Mouse (Mus musculus) adrenal gland, postnatal 4 days (tissue): Measurements from ENCODE around the gene Gm42372. TPM values are rescaled to one million over a fixed set of nuclear protein-coding genes. Genes with fewer than 3 reads are reported as not detected.

Experiments used
- DNase-seq, 2 experiments: peaks; one replicate each; pipeline ENCODE4 v3.0.0; 2021 to 2022; ENCODE audit warnings: low spot score in 2 of 2, mixed read lengths in 2 of 2
- total RNA-seq, 2 experiments: library from RNA; stranded (reverse); gene quantifications; 2 replicates each; pipeline ENCODE4 v1.2.3; 2021

Gene Gm42372
- total RNA-seq, 2 experiments from 2014 or later, result 2.2 TPM

GRCm38 (mm10) chr7:16959539-16960187 lies 23.2 kb upstream of the Gm42372 start, which contains the start of gene Pnmal1:
Gene Pnmal1, plus strand, starts transcription at chr7:16959679.
- peak in 1 of 2 experiments; percentile 49 for DNase-seq

GRCm38 (mm10) chr7:16961678-16962077 lies 21.2 kb upstream of the Gm42372 start:
- DNase-seq, result no peak

GRCm38 (mm10) chr7:16968414-16968813 lies 14.5 kb upstream of the Gm42372 start:
- DNase-seq, result no peak

DNA sequence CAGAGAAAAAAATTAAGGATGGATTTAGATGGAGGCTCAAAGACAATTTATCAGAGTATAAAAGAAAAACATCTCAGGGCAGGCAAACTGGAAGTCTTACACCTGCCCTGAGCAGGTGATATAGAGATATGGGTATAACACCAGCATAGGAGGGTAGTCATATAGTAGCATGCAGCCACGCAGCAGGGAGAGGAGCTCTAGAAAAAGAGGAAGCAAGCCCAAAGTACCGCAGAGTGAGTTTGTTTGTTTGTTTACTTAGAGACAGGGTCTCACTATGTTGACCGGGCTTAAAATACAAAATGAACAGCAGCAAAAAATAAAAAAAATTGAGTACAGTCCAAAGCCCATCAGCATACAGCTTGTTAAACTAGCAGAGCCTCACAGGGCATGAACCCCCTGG lies 11.7 kb upstream of the Gm42372 start:
- DNase-seq, result no peak

DNA sequence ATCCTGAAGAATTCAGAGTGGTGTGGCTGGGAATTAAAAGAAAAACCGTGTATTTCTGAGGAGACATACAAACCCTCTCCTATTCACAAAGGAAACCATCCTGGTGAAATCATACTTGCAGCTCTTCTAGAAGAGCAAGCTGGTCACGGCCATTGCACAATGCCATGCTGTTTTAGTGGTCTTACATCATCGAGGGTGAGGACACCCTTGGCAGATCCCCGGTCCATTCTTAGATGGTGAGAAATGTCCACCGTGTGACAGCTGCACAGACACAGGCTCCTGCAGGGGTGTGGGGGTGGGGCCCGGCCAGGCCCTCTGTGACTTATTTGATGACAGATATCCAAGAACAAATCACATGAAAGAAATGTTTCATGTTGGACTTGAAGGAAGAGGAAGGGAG lies 8.9 kb upstream of the Gm42372 start:
- DNase-seq, result no peak

- DNase-seq, result no peak
Observed at GRCm38 (mm10) chr7:16976298-16976697, 6.6 kb upstream of the Gm42372 start.

DNA sequence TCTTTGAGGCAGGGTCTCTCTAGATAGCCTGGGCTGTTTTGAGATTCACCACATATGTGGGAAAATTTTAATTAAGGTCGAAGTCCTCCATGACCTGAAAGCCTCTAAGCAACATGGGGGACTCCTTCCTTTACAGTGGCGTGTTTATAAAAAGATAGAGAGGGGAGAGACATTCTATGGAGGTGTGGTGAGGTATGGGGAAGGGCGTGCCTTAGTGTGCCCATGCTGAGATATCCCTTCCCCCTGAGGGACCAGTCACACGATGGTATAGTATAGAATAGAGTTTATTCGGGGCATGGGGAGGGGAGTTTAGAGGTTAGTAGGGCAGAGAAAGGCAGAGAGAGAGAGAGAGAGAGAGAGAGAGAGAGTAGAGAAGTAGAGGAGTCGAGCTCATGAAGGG lies 4.7 kb upstream of the Gm42372 start:
- DNase-seq, result no peak

DNA sequence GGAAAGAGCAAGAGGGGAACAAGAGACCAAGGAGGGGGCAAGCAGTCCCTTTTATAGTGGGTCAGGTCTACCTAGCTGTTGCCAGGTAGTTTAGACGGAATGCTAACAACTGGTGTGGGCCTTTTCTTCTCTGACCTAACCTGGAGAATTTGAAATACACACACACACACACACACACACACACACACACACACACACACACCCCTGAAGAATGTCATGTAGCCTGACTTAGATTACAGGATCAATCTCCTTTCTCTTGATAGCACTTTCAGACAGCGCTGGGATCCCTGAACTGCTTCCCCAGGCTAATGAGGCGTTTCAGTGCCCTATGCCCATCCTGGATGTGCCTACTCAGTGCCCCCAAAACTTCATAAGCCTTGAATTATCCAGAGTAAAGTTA lies 4.3 kb upstream of the Gm42372 start:
- DNase-seq, result no peak

DNA sequence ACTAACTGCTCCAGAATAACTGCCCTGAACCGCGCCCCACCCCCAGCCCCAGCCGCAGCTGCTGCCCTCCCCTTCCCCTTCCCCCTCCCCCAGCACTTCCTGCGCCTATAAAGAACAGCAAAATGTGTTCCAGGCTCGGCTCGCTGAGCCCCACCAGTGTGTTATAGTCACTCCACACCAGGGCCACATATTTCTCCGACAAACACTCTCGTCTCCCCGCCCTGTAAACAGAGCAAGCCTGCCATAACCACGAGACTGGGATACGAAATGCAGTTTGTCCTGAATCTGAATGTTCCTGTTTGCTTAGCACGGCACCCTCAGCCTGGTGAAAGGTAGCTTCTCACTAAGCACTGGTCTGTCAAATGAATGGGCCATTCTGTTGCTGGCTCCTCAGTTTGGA lies 2.5 kb upstream of the Gm42372 start:
- no peak for DNase-seq

DNA sequence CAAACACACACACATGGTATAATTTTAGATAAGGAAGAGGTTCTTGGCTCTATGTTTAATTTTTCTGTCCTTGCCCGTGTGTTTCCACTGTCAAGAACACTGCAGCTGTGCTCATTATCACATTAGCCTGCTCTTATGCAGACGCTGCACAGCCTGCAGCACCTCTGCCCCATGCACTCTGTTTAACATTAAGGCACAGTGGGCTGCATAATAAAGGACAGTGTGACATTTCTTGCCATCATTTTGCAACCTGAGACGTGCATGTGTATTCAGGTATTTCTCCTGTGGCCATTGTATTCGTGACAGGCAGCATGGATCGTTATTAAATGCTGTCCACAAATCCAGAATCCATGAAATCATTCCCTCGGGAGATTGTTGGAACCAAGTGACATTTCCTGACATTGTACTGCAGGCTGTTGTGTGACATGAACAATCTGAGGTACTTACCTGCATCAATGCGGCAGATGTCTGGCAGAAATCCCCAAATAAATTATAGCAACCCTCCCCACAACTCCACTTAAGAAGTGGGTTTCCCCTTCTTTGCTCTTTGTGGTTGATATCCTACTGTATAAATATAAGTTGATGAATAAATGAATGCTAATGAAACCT lies 4.8 kb downstream of the Gm42372 start:
- DNase-seq, result no peak

DNA sequence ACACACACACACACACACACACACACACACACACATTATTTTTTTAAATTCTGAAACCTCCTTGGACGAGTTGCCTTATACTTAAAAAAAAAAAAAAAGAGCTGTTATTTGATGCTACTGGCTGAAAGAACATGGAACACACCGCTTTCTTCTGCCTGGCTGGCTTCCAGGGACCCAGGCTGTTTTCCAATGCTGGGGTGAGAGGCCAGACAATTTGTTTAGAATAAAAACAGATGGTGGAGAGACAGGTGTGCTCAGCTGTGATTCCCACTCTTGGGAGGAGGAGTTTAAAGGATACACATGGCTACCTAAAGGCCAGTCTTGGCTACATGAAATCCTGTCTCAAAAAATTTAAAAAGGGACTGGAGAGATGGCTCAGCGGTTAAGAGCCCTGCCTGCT lies 5.5 kb downstream of the Gm42372 start:
- DNase-seq, result no peak

GRCm38 (mm10) chr7:16990006-16990744 lies 7.3 kb downstream of the Gm42372 start:
- DNase-seq, result no peak

- DNase-seq, result peak in 1 of 2 experiments; percentile 42
Observed at GRCm38 (mm10) chr7:16991681-16992450, 9.0 kb downstream of the Gm42372 start.

DNA sequence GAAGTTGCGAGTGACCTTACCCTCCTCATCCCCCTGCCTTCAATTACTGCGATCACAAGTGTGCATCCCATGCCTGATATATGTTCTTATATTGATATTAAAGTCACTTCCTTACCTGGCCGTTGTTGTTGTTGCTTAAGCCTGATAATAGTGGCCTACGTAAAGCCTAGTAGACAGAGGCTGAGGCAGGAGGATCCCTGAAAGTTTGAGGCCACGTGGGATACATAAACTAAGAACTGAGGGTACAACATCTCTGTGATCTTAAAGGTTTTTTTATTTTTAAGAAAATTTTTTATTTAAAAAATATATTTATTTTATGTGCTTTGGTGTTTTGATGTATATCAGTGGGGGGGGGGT lies 9.5 kb downstream of the Gm42372 start, which contains the start of gene Ccdc8:
Ccdc8 (plus strand) TSS at position 258 of the 357 bp plus-strand sequence.
- DNase-seq, result no peak

DNA sequence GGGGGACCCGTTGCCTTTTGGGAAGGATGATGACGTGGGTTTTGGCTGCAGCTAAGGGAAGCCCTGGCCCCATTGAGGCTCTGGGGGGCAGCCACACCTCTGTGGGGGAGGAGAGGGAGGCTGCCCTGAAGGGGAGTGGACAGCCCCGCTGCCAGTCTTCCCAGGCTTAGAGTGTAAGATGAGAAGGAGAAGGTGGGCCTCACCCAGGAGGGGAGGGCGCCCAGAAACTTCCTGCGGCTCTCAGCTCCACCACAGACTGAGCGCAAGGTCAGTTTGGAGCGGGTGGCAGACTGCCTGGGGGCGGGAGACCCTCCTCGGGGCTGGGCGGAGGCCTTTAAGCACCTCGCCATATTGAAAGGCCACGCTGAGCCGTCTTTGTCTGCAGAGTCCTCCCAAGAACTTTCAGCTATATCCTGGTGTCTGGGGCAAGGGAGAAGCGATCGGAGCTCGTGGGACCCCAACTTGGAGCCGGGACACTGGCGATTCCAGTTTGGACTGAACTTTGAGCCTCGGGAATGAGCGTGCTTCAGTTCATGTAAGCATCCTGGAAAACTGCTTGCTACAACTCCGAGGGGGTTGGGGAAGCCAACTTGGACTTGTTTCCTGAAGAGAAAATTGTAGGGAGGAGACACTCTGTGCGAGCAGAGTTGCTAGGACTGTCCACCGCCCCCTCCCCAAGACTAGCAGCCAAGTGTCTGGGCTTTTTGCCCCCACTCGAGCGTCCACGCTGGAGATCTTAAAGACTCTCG lies 10.9 kb downstream of the Gm42372 start:
- DNase-seq, result peak; percentile 66 to 71

DNA sequence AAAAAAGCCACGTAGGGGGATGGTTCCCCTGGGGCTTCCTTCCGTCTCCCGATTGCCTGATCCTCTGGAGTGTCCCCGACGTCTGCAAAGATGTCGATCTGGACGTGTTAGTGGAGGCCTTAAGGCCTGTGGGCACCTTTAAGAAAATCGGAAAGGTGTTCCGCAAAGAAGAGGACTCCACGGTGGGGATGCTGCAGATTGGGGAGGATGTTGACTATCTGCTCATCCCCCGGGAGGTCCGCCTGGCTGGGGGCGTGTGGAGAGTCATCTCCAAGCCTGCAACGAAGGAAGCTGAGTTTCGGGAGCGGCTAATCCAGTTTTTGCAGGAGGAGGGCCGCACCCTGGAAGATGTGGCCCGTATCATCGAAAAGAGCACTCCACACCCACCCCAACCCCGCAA lies 11.5 kb downstream of the Gm42372 start:
- DNase-seq, result no peak

- no peak for DNase-seq
Observed at GRCm38 (mm10) chr7:16995345-16995744, 12.5 kb downstream of the Gm42372 start.

DNA sequence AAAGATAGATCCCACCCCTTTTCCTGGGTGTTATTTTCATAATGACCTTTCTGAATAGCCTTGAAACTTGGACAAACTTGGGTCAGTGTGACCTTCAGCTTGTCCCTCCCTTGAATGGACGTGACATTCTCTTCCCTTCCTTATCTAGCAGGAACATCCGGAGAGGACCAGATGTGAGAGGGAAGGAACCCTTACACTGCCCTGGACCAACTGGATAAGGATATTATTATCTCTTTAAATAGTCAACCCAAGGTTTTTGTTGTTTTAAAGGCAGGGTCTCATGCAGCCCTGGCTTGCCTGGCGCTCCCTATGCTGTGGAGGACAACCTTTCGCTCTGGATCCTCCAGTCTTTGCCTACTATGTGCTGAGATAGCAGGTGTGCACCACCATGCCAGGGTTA lies 16.3 kb downstream of the Gm42372 start:
- no peak for DNase-seq

GRCm38 (mm10) chr7:16999650-17000049 lies 16.8 kb downstream of the Gm42372 start:
- peak; percentile 87 to 88 for DNase-seq

- peak in 1 of 2 experiments; percentile 71 for DNase-seq
Observed at GRCm38 (mm10) chr7:17002375-17003195, 19.7 kb downstream of the Gm42372 start.
